Mouse (Mus musculus): ENCODE measurements at regions not wholly inside any gene's neighbourhood (a gene's known extent, or its start where the extent isn't known, plus 50 kb on each side); places are given as distances from the start of the nearest gene placed in this dataset.

DNA sequence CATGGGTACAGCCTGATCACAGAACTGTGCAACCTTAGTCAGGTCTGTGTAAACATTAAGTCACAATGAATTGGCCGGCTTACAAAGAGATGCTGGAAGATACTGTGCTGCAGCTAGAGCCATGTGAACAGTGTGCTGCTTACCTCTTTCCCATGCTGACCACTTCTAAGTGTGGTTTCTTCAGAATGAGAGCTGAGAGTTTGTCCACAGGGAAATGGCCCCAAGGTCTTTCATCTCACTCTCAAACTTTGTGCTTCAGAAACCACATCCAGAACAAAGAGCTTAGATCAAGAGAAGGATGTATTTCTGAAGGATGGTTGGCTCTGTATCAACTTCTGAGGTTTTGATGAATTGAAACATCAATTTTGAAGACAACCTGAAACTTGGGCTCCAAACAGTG lies 165.7 kb downstream of the Lrrc3b start:
- TF ChIP-seq CTCF (conservative IDR thresholded peaks at IDR 0.05): no peak
- no peak overlapping the region for H3K4me3 ChIP-seq
- no peak for DNase-seq (ENCODE audit: low spot score in 2 of 2)
- no peak overlapping the region for H3K27ac ChIP-seq

DNA sequence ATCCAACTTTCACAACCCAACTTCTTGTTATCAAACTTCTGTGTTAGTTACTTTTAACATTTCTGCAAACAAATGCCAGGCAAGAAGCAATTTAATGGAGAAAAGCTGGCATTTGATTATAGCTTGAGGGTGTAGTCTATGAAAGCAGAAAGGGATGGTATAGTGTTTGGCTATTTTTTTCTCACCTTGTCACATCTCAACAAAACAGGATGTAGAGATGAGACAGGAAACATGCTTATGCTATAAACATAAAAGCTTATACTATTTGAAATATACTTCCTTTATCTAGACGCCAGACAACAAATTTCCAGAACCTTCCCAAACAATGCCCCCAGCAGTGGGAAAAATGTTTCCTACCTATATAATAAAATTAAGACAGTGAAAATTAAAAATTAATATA lies 166.4 kb downstream of the Lrrc3b start:
- DNase-seq (ENCODE audit: low spot score in 2 of 2): no peak
- Histone ChIP-seq H3K27ac (no peak overlapping the region), H3K4me3 (no peak overlapping the region)
- TF ChIP-seq CTCF (conservative IDR thresholded peaks at IDR 0.05): no peak

DNA sequence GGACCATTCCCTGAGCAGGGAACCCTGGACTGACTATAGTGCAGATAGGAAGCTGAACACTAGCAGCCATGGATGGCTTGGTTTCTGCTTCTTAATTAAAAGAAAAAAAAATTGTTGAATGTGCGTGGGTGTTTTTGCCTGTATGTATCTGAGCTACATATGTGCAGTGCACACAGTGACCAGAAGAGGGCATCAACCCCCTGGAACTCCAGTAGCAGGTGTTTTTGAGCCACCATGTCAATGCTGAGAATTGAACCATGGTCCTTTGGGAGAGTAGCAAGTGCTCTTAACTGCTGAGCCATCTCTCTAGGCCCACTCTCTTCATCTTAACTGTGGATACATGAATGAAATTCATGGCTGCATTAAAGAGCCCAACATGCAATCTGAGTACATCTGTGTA lies 172.5 kb downstream of the Lrrc3b start:
- TF ChIP-seq CTCF (conservative IDR thresholded peaks at IDR 0.05): peak; percentile 63

DNA sequence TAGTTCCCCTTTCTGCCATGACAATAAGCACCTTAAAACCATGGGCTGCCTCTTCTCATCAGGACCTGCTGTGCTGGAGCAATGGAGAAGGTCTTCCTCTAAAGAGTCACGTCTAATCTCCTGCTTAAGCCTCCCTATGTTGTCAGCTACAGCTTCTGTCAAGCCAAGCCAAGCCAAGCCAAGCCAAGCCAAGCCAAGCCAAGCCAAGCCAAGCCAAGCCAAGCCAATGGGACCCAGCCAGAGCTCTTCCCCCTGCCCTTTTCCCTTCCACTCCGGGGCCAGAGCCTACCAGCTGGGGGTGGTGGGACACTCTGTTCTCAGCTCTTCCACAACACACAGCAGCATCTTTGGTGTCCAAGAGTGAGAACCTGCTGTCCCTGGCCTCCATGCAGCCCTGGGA lies 175.8 kb downstream of the Lrrc3b start:
- no peak for DNase-seq (ENCODE audit: low spot score in 2 of 2)
- H3K4me3 ChIP-seq: no peak overlapping the region
- no peak for TF ChIP-seq CTCF (conservative IDR thresholded peaks at IDR 0.05)
- H3K27ac ChIP-seq: no peak overlapping the region

More for the DNA sequence above, 172.5 kb downstream of the Lrrc3b start:
- Histone ChIP-seq H3K27ac (no peak overlapping the region), H3K4me3 (no peak overlapping the region)
- no peak for DNase-seq (ENCODE audit: low spot score in 2 of 2)

DNA sequence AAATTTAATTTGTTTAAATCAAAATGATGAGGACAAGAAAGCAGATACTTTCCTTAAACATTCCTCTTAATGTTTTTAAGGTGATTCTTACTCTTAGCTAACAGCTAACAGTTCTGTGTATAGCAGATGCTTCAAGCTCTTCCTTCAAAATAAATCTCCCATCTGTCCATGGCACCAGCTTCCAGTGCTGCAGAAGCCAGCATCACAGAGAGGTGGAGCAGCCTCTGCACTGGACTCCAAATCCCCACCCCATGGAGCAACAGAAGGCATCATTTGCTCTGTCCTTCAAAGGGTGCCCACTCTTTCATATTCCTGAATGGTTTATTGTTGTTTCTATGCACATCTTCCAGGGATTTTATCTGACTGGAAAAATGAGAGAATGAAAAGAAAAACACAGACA lies 183.1 kb downstream of the Lrrc3b start:
- H3K4me3 ChIP-seq: no peak overlapping the region
- no peak for TF ChIP-seq CTCF (conservative IDR thresholded peaks at IDR 0.05)
- peak in 1 of 2 experiments; percentile 8 for DNase-seq (ENCODE audit: low spot score in 2 of 2)
- no peak overlapping the region for H3K27ac ChIP-seq

DNA sequence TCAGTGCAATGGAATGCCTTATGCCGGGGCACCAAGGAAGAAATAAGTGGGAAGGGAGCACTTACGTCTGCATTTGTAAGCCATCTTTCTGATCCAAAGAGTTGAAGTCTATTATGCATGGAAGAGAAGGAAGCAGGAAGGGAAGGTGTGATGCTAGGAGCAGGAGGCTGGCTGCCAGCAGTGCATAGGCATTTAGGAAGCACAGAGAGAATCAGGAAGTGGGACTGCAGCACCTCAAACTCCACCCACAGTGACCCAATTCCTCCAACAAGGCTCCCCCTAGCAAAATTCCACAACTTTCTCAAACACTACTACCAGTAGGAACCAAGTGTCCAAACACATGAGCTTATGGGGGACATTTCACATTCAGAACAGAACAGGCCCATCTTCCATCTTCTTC lies 233.2 kb downstream of the Lrrc3b start:
- no peak for TF ChIP-seq CTCF (conservative IDR thresholded peaks at IDR 0.05)
- no peak overlapping the region for H3K27ac ChIP-seq
- no peak for DNase-seq (ENCODE audit: low spot score in 2 of 2)
- no peak overlapping the region for H3K4me3 ChIP-seq

DNA sequence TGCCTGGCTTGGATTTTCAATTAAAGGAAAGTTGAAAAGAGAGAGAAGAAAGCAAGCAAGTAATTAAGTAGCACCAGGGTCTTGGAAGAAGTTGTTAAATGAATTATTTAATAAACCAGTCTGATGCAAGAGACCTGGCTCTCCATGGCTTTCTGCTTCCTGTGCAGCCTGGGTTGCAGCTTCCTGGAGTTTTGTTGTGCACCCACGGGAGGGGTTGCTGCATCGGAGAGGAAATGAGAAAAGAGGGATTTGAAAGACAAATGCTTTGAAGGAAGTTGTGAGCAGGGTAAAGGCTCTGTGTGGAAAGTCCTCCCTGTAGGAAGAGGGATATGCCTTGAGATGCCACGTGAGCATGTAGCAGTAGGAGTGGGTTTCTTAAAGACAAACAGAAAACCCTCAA lies 234.5 kb downstream of the Lrrc3b start:
- no peak for DNase-seq (ENCODE audit: low spot score in 2 of 2)
- no peak overlapping the region for H3K4me3 ChIP-seq
- no peak for TF ChIP-seq CTCF (conservative IDR thresholded peaks at IDR 0.05)
- H3K27ac ChIP-seq: no peak overlapping the region

Data from layer of hippocampus, adult 2 months (tissue).